Mouse (Mus musculus) retina, postnatal 1 day (tissue): ENCODE measurements around the gene Plcb4.
A peak's percentile ranks its signal among the peaks of the same experiment; 100 is the strongest.
"Not testable (repeated sequence)": the region's sequence is repeated elsewhere in the genome, so short reads cannot be mapped to it uniquely, and the experiment has no call there.

Source experiments
- DNase-seq: peaks from one replicate; pipeline ENCODE4 v3.0.0-alpha.2; 2012

The Plcb4 gene

DNA sequence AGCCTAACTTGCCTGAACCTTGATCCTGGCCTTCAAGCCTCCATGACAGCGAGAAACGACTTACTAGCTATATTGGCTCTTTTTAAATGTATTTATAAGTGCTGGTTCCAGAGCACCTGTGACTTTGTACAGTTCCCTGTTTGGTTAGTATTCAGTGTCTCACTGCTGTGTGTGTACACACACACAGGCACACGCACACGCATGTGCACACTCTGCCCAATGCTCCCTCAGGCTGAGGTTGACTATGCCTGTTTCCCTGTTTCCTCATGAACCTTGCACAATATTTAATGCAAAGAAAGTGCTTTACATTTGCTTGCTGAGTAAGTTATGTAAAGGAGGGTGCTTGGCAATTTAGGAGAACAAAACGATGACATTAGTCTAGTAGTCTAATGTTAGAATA lies 16.5 kb downstream of the Plcb4 start:
- no peak for DNase-seq

- no peak for DNase-seq
These were observed 18.2 kb downstream of the Plcb4 start for GRCm38 (mm10) chr2:135676978-135677501.

GRCm38 (mm10) chr2:135677601-135678000 lies 18.8 kb downstream of the Plcb4 start:
- peak; percentile 17 for DNase-seq

GRCm38 (mm10) chr2:135680001-135680400 lies 21.2 kb downstream of the Plcb4 start:
- DNase-seq, result no peak

DNA sequence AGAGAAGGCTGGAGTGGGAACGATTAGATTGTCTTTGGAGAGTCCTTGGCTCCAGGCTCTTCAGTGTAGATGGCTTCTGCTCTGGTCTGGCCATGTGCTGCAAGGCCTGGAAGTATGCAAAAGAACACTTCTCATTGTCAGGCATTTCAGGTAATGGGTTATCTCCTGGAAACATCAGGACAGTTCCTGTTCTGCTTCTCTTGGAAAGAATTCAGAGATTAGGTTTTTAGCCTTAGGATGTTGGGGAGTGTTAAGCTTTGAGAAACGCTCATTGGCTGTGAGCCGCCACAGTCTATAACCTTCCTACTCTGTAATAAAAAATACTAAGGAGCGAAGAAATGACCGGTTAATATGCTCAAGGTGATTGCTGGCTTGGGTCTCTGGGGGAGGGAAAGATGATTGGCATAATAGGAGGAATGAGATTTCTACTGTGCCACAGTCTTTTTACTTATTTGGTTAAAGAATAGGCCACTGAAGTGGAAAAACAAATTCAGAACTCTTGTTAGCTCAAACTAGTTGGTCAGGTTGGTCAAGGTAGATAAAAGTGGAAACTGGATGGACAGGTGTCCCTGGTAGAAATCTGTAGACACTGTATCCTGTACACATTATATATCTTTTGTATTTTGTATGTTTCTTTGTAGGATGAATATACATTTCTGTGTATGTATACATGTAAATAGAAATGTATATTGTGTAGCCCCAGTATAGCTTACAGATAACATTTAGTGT lies 21.8 kb downstream of the Plcb4 start:
- no peak for DNase-seq

DNA sequence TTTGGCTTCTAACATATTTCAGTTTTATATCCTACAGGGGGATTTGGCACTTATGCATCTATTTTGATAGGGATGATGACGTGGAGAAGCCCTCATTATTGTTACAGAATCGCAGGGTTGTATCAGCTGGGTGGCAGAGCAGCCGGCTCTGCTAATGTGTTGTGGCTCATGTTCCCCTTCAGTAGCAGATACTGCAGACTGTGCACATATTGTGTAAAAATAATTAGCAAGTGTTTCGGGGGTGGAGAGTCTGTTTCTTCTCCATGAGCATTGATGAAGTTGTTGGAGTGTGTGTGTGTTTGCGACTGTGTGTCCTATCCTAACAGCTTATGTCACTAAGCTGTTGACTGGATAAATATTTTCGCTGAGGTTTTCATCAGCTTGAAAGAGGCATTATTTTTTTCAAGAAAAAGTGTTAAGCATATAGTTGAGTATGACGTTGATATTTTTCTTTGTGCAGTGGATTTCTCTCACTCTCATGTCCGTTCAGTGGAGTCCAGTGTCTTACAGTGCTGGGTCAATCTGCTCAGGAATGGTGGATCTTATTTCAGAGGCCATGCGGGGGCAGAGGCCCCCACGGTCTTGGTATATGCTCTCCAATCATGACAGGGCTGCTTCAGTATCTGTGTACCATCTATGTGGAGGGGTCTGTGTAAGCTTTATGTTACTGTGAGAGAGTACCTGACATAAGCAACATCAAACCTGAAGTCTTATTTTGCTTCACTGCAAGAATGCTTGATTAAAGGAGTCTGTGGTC lies 25.1 kb downstream of the Plcb4 start:
- DNase-seq, result no peak

DNA sequence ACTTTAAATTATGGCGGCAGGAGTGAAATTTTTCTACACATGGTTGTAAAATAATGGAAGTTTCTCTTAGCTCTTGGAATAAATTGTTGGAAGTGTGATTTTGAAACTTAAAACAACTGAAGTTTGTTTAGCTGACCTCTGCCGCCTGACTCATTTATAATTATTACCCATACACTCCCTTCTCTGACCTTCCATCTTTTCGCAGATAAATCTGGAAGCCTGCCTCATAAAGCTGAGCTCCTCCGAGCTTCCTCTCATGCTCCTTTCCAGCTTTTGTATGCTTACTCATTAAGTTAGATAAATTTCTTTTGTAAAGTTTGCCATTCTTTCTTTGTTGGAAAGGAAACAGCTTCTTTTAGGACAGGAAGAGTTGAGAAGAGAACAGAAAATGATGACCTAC lies 27.9 kb downstream of the Plcb4 start:
- DNase-seq, result no peak

DNA sequence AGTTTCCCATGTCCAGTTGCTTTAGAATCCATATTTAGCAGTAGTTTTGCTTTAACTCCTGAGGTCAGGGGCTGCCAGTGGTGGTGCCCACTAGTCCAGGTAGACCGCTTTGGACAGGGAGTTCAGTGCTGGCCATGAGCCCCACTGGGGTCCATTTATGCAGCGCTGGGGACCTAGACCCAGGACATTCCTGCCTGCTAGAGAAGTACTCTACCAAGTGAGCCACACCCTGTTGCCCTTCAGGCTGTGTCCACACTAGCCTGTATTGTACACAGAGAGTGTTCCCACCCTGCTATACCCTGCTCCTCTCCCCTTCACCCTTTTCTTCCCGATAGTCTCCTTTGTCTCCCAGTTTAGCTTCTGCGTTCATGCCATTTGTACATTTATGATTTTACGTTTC lies 28.8 kb downstream of the Plcb4 start:
- DNase-seq, result no peak

GRCm38 (mm10) chr2:135692568-135693488 lies 34.0 kb downstream of the Plcb4 start:
- no peak for DNase-seq

DNA sequence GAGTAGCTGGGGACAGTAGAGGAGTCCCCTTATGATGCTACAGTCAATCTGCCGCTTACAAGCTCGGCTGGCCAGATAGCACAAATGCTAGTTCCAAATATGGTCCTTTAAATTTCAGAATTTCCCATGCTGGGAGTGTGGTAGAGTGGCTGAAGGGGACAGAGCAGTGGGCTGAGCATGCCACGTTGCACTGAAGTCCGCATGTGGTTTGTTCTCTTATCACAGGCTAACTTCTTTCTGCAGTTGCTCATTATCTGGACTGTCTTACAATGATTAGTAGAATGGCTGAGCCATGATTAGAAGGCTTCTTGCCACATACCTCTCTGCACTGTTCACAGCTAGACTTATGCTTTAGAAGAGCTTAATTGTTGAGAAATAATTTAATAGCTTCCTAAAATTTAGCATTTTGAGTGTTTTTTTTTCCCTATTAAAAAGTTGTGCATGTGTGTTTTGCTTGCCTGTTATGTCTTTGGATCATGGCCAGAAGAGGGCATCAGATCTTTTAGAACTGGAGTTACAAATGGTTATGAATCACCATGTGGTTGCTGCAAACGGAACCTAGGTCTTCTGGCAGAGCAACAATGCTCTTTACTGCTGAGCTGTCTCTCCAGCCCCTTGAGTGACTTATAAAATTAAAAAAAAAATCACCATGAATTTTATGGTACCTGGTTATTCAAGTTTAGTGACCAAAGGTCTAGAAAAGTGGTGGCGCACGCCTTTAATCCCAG lies 42.0 kb downstream of the Plcb4 start:
- no peak for DNase-seq

- DNase-seq, result no peak
These were observed 45.9 kb downstream of the Plcb4 start for GRCm38 (mm10) chr2:135704673-135705072.

GRCm38 (mm10) chr2:135707305-135707704 lies 48.5 kb downstream of the Plcb4 start:
- no peak for DNase-seq

GRCm38 (mm10) chr2:135708386-135708785 lies 49.6 kb downstream of the Plcb4 start:
- DNase-seq, result no peak

DNA sequence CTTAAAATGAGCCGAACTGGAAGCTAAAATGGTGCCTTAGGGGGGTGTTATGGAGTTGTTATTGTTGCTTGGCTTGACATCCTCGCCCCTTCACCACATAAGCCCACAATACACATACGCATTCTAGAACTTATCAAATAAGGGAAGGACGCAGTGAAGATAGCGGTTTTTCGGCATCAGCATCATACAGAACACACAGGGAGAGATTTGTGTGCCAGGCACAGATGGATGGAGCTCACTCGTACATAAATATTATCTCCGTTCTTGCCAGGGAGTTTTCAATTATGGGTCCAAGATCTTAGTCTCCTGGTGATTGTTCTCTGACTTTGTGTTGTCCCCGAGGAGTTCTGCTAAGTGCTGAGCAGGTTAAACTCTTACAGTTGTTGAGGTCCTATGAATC lies 50.0 kb downstream of the Plcb4 start:
- DNase-seq, result no peak

DNA sequence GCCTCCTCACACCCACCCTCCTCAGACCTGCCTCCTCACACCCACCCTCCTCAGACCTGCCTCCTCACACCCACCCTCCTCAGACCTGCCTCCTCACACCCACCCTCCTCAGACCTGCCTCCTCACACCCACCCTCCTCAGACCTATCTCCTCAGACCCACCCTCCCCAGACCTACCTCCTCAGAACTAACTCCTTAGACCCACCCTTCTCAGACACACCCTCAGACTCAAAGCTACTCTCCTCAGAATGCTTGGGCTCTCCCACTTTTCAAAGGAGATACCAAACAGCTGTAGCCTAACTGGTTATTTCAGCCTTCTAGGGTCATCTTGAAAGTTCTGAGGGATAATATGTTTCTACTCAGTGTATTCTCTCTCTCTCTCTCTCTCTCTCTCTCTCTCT lies 50.9 kb downstream of the Plcb4 start:
- not testable (repeated sequence) for DNase-seq

DNA sequence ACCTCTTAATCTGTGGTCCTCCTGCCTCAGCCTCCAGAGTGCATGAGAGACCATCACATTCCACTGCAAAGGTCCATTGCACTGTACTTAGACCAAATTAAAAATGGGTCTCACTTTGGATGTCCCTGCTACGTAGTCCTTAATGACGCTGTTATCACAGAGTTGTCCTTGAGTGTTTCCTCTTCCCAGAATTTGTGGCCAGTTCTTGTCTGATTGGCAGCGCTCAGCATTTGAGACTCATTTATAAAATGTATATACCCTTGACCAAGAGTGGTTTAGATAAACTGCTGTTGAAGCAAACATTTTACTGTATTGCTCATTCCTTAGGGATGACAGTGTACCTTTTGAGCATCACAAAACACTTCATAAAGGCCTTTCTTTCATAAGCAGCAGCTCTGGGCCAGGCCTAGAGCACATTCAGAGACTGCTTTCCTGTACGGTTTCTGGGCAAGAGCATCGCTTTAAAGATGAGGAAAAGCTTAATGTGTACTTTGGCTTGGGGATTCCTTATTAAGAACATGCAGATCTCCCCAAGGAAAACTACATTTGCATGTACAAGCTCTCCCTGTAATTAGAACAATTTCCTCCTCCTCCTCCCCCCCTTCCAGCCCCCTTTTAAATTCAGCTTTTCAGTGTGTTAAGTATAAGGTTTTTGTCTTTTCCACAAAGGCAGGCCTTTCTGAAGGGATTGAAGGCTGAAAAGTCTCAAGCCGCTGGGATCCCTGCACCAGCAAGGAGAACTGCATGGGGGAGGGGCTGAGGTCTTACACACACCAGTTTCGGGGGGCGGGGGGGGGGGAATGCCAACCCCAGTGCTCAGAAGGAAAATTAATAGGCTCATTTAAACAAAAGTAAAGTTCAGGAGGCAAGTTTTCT lies 52.5 kb downstream of the Plcb4 start:
- no peak for DNase-seq

DNA sequence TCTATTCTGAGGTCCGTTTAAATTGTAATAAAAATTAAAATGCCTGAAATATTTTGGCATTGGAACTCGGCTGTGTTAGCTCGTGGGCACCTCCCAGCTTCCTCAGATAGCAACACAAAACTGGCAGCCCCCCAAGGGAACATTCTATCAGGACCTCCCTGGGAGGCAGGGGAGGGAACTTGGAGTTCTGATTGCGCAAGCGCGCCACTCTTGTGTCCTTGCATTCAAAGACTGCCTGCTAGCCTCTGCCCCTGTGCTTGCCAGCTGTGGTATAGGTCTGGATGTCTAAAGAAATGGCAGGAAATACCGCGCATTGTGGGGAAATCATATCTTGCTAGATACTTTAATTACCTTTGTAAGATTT lies 53.1 kb downstream of the Plcb4 start:
- peak; percentile 76 for DNase-seq

DNA sequence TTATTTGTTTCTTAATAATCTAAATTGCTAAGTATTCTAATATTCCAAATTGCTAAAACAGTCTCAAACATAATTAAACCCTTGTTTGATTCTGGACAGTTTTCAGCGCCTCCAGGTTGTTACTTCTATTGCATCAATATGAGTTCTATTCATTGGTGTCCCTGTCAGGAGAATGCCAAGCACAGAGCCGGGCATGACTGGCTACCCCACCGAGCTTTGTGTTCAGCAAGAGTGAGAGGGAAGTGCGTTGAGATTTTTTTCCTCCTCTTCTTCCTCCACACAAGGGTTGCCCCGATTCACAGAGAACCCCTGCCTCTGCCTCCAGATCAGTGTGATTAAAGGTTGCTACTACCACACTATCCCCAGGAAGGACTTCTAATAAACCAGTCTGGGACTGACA lies 53.5 kb downstream of the Plcb4 start:
- DNase-seq, result no peak

GRCm38 (mm10) chr2:135712921-135713320 lies 54.1 kb downstream of the Plcb4 start:
- DNase-seq, result no peak

GRCm38 (mm10) chr2:135716180-135716579 lies 57.4 kb downstream of the Plcb4 start:
- no peak for DNase-seq
